Mouse (Mus musculus): ENCODE measurements at regions not wholly inside any gene's neighbourhood (a gene's known extent, or its start where the extent isn't known, plus 50 kb on each side); places are given as distances from the start of the nearest gene placed in this dataset.

GRCm38 (mm10) chr16:24095630-24096029 lies 107.0 kb upstream of the Bcl6 start:
- no peak for DNase-seq (ENCODE audit: low spot score)

GRCm38 (mm10) chr16:24094566-24094965 lies 105.9 kb upstream of the Bcl6 start:
- DNase-seq (ENCODE audit: low spot score), result no peak

GRCm38 (mm10) chr16:24093624-24094023 lies 105.0 kb upstream of the Bcl6 start:
- no peak for DNase-seq (ENCODE audit: low spot score)

- no peak for DNase-seq (ENCODE audit: low spot score)
Observed at GRCm38 (mm10) chr16:24092616-24093525, 104.2 kb upstream of the Bcl6 start.

- DNase-seq (ENCODE audit: low spot score), result no peak
Observed at GRCm38 (mm10) chr16:24092136-24092535, 103.5 kb upstream of the Bcl6 start.

GRCm38 (mm10) chr16:24090981-24091380 lies 102.3 kb upstream of the Bcl6 start:
- DNase-seq (ENCODE audit: low spot score), result no peak

- no peak for DNase-seq (ENCODE audit: low spot score)
Observed at GRCm38 (mm10) chr16:24089840-24090762, 101.4 kb upstream of the Bcl6 start.

- DNase-seq (ENCODE audit: low spot score), result no peak
Observed at GRCm38 (mm10) chr16:24083966-24084365, 95.3 kb upstream of the Bcl6 start.

- DNase-seq (ENCODE audit: low spot score), result no peak
Observed at GRCm38 (mm10) chr16:24080471-24080870, 91.8 kb upstream of the Bcl6 start.

- no peak for DNase-seq (ENCODE audit: low spot score)
Observed at GRCm38 (mm10) chr16:24078622-24079021, 90.0 kb upstream of the Bcl6 start.

- no peak for DNase-seq (ENCODE audit: low spot score)
Observed at GRCm38 (mm10) chr16:24077428-24077827, 88.8 kb upstream of the Bcl6 start.

GRCm38 (mm10) chr16:24076799-24077136 lies 88.1 kb upstream of the Bcl6 start:
- no peak for DNase-seq (ENCODE audit: low spot score)

- no peak for DNase-seq (ENCODE audit: low spot score)
Observed at GRCm38 (mm10) chr16:24076109-24076798, 87.6 kb upstream of the Bcl6 start.

GRCm38 (mm10) chr16:24073613-24074244 lies 85.1 kb upstream of the Bcl6 start:
- peak; percentile 74 for DNase-seq (ENCODE audit: low spot score)

- DNase-seq (ENCODE audit: low spot score), result peak; percentile 60
Observed at GRCm38 (mm10) chr16:24073065-24073464, 84.4 kb upstream of the Bcl6 start.

- no peak for DNase-seq (ENCODE audit: low spot score)
Observed at GRCm38 (mm10) chr16:24069411-24069810, 80.8 kb upstream of the Bcl6 start.

GRCm38 (mm10) chr16:24068250-24068813 lies 79.7 kb upstream of the Bcl6 start:
- no peak for DNase-seq (ENCODE audit: low spot score)

GRCm38 (mm10) chr16:24062314-24062713 lies 73.7 kb upstream of the Bcl6 start:
- no peak for DNase-seq (ENCODE audit: low spot score)

- no peak for DNase-seq (ENCODE audit: low spot score)
Observed at GRCm38 (mm10) chr16:24061496-24061895, 72.8 kb upstream of the Bcl6 start.

GRCm38 (mm10) chr16:24059090-24059600 lies 70.5 kb upstream of the Bcl6 start:
- DNase-seq (ENCODE audit: low spot score), result no peak

Data from gastrocnemius, adult 18-20 months (tissue).